Mouse (Mus musculus): ENCODE results near the gene Tcf15. TPM values are rescaled to one million over a fixed set of nuclear protein-coding genes. Genes with fewer than 3 reads are reported as not detected.

Gene Tcf15
- polyA plus RNA-seq, 1 experiment: 2.9 TPM

DNA sequence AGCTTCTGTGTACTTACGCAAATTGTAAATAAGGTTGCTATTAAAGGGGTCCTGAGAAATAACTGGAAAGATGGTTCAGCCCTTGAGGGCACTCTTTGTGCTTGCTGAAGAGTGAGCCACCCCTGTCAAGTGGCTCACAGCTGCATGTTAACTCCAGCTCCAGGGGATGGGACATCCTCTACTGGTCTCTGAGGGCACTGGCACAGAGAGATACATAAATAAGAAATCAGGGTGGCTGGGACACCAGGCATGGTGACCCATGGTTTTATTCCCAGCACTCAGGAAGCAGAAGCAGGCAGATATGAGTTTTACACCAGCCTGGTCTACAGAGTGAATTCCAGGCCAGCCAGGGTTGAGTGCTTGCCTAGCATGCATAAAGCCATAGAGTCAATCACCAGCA is 26.0 kb downstream of the Tcf15 start:
- Histone ChIP-seq H3K27ac (ENCODE audit: insufficient read depth, low read depth, low read length) (no peak overlapping the region), H3K36me3 (ENCODE audit: control insufficient read depth, insufficient read depth, low read length) (no peaks in the 10 kb centered on the region), H3K27me3 (replicated peaks; ENCODE audit: control insufficient read depth, insufficient read depth, low read length) (no peaks in the 10 kb centered on the region), H3K4me3 (ENCODE audit: insufficient read depth, low read depth, low read length) (no peak overlapping the region), H3K4me1 (ENCODE audit: control insufficient read depth, insufficient read depth, low read length) (no peaks in the 10 kb centered on the region)
- WGBS: 97% methylated on average over 1 of the region's 1 CpGs
- TF ChIP-seq CTCF (conservative IDR thresholded peaks at IDR 0.05; ENCODE audit: insufficient read depth, insufficient read length, low read depth, low read length): no peak
- no peak for TF ChIP-seq POLR2A (IDR thresholded peaks at IDR 0.05; ENCODE audit: low read depth, low read length)
- no peak for DNase-seq

DNA sequence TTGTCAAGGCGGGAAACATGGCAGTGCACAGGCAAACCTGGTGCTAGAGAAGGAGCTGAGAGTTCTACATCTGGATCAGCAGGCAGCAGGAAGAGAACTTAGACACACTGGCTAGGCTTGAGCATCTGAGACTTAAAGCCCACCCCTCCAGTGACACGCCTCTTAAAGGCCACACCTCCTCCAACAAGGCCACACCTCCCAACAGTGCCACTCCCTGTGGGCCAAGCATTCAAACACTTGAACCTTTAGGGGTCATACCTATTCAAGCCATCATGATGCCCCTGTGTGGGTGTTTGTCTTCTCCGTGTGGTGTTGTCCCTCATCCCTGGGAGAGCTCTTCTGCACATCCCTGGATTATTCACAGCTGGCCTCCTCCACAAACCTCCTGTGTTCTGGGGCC is 31.5 kb downstream of the Tcf15 start:
- no peaks in the 10 kb centered on the region for H3K36me3 ChIP-seq (ENCODE audit: control insufficient read depth, insufficient read depth, low read length)
- TF ChIP-seq POLR2A (IDR thresholded peaks at IDR 0.05; ENCODE audit: low read depth, low read length): no peak
- TF ChIP-seq CTCF (conservative IDR thresholded peaks at IDR 0.05; ENCODE audit: insufficient read depth, insufficient read length, low read depth, low read length): no peak
- no peak overlapping the region for H3K4me3 ChIP-seq (ENCODE audit: insufficient read depth, low read depth, low read length)

DNA sequence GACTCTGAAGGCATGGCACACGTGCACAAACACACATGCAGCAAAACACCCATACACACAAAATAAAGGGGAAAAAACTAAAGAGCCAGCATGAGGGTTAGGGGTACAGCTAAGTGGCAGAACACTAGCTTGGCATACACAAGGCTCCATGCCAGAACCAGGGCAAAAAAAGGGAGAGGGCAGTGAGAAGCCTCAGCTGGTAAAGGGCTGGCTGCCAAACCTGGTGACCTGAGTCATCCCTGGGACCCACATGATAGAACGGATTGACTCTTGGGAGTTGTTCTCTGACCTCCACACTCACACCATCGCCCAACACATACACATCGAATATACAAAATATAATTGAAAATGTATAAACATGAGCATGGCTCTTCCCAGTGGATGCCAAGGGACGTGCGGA is 33.3 kb downstream of the Tcf15 start:
- WGBS: 86% methylated on average over 6 of the region's 6 CpGs
- DNase-seq: no peak

More for the DNA sequence above, 31.5 kb downstream of the Tcf15 start:
- H3K27ac ChIP-seq (ENCODE audit: insufficient read depth, low read depth, low read length): no peak overlapping the region
- no peaks in the 10 kb centered on the region for H3K27me3 ChIP-seq (replicated peaks; ENCODE audit: control insufficient read depth, insufficient read depth, low read length)
- no peak for DNase-seq
- H3K4me1 ChIP-seq (ENCODE audit: control insufficient read depth, insufficient read depth, low read length): 0 out of 2 replicates have a peak, but pooled peaks cover 4% of the 10 kb centered on the region
- WGBS: 92% methylated on average over 3 of the region's 3 CpGs

DNA sequence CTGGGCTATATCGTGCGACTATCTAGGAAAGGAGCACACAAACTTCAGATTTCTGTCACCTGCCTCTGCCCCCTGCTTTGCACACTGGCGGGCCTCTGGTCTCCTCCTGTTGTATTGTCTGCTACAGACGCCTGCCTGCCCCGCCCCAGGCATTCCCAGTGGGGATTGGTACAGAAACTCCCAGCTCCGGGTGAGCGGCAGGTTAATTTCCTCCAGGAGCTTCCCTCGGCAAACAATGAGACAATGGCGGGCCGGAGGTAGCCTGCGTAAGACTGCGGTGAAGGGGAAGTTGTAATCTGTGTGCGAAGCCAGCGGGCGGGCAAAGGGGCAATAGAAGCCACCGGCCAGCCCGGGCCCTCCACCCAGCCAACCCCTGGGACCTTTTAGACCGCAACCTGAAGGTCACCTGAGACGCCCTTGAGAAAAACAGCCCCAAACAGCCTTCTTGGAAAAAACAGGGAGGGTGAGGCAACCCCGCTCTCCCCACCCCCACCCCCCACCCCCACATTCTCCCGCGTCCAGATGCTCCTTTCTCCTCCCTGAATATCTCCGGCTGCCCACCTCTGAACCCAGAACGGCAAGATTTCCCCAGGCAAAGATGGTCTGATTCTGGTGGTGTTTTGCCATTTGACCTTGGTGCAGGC is 33.9 kb downstream of the Tcf15 start:
- H3K36me3 ChIP-seq (ENCODE audit: control insufficient read depth, insufficient read depth, low read length): no peaks in the 10 kb centered on the region
- H3K27ac ChIP-seq (ENCODE audit: insufficient read depth, low read depth, low read length): no peak overlapping the region
- TF ChIP-seq POLR2A (IDR thresholded peaks at IDR 0.05; ENCODE audit: low read depth, low read length) (no peak), CTCF (conservative IDR thresholded peaks at IDR 0.05; ENCODE audit: insufficient read depth, insufficient read length, low read depth, low read length) (no peak)
- H3K4me1 ChIP-seq (ENCODE audit: control insufficient read depth, insufficient read depth, low read length): 0 out of 2 replicates have a peak, but pooled peaks cover 4% of the 10 kb centered on the region
- H3K27me3 ChIP-seq (replicated peaks; ENCODE audit: control insufficient read depth, insufficient read depth, low read length): no peaks in the 10 kb centered on the region
- H3K4me3 ChIP-seq (ENCODE audit: insufficient read depth, low read depth, low read length): no peak overlapping the region
- peak; percentile 82 for DNase-seq
- 24% methylated on average over 24 of the region's 24 CpGs for WGBS

More for the DNA sequence above, 33.3 kb downstream of the Tcf15 start:
- Histone ChIP-seq H3K27ac (ENCODE audit: insufficient read depth, low read depth, low read length) (no peak overlapping the region), H3K36me3 (ENCODE audit: control insufficient read depth, insufficient read depth, low read length) (no peaks in the 10 kb centered on the region), H3K27me3 (replicated peaks; ENCODE audit: control insufficient read depth, insufficient read depth, low read length) (no peaks in the 10 kb centered on the region), H3K4me3 (ENCODE audit: insufficient read depth, low read depth, low read length) (no peak overlapping the region), H3K4me1 (ENCODE audit: control insufficient read depth, insufficient read depth, low read length) (0 out of 2 replicates have a peak, but pooled peaks cover 4% of the 10 kb centered on the region)
- no peak for TF ChIP-seq CTCF (conservative IDR thresholded peaks at IDR 0.05; ENCODE audit: insufficient read depth, insufficient read length, low read depth, low read length)
- no peak for TF ChIP-seq POLR2A (IDR thresholded peaks at IDR 0.05; ENCODE audit: low read depth, low read length)

DNA sequence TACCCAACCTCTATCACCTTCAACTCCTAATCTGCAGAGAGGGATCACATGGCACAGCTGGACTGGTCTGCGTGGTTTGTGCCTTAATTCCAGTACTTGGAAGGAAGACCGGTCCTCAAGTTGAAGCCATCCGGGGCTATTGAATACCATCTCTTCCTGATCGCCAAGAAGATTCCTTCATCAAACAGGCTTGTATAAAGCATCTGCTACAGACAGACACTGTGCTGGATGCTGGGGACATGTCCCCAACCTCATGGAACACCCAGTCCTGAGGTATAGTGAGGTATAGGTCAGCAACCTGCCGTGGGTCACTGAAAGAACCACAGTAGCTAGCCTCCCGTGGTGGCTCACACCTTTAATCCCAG is 34.4 kb downstream of the Tcf15 start:
- WGBS: 90% methylated on average over 6 of the region's 6 CpGs

DNA sequence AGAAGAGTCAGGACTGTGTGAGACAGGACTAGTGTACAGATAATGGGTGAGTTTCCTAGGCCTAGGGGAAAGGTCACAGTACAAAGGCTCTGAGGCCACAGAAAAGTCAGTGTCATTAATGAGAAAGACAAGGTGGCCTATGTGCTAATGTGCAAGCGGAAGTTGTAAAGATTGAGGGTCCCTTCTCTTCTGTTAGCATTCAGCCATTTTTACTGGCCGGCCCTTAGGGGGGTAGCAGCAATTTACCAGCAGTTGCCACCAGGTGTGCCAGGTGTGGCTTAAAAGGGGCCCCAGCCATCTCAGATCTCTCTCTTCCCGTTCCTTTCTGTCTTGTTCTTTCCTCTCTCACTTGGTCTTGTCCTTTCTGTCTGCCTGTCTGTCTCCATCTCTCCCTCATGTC is 35.0 kb downstream of the Tcf15 start:
- WGBS: 90% methylated on average over 3 of the region's 3 CpGs

More for the DNA sequence above, 34.4 kb downstream of the Tcf15 start:
- H3K4me3 ChIP-seq (ENCODE audit: insufficient read depth, low read depth, low read length): no peak overlapping the region
- DNase-seq: no peak
- no peaks in the 10 kb centered on the region for H3K27me3 ChIP-seq (replicated peaks; ENCODE audit: control insufficient read depth, insufficient read depth, low read length)
- H3K4me1 ChIP-seq (ENCODE audit: control insufficient read depth, insufficient read depth, low read length): 0 out of 2 replicates have a peak, but pooled peaks cover 4% of the 10 kb centered on the region
- TF ChIP-seq POLR2A (IDR thresholded peaks at IDR 0.05; ENCODE audit: low read depth, low read length) (no peak), CTCF (conservative IDR thresholded peaks at IDR 0.05; ENCODE audit: insufficient read depth, insufficient read length, low read depth, low read length) (no peak)
- no peak overlapping the region for H3K27ac ChIP-seq (ENCODE audit: insufficient read depth, low read depth, low read length)
- H3K36me3 ChIP-seq (ENCODE audit: control insufficient read depth, insufficient read depth, low read length): no peaks in the 10 kb centered on the region

DNA sequence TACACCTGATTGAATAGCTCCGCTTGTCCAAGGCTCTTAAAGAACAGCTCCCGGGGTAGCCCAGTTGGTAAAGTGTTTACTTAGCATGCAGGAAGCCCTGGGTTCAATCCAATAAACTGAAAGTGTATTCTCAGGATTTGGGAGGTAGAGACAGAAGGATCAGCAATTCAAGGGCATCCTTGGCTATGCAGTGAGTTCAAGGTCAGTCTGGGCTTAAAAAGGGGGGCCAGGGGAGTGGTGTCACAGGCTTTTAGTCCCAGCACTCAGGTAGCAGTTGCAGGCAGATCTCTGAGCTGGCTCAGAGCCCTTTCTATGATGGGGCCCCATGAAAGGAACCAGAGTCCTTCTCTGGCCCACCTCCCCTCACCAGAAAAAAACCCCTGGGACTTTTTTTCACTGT is 35.9 kb downstream of the Tcf15 start:
- H3K27me3 ChIP-seq (replicated peaks; ENCODE audit: control insufficient read depth, insufficient read depth, low read length): no peaks in the 10 kb centered on the region
- 76% methylated on average over 2 of the region's 2 CpGs for WGBS

More for the DNA sequence above, 35.0 kb downstream of the Tcf15 start:
- Histone ChIP-seq H3K4me3 (ENCODE audit: insufficient read depth, low read depth, low read length) (no peak overlapping the region), H3K27me3 (replicated peaks; ENCODE audit: control insufficient read depth, insufficient read depth, low read length) (no peaks in the 10 kb centered on the region), H3K27ac (ENCODE audit: insufficient read depth, low read depth, low read length) (no peak overlapping the region), H3K36me3 (ENCODE audit: control insufficient read depth, insufficient read depth, low read length) (no peaks in the 10 kb centered on the region), H3K4me1 (ENCODE audit: control insufficient read depth, insufficient read depth, low read length) (0 out of 2 replicates have a peak, but pooled peaks cover 4% of the 10 kb centered on the region)
- no peak for DNase-seq
- TF ChIP-seq POLR2A (IDR thresholded peaks at IDR 0.05; ENCODE audit: low read depth, low read length) (no peak), CTCF (conservative IDR thresholded peaks at IDR 0.05; ENCODE audit: insufficient read depth, insufficient read length, low read depth, low read length) (no peak)

More for the DNA sequence above, 35.9 kb downstream of the Tcf15 start:
- no peak for DNase-seq
- Histone ChIP-seq H3K36me3 (ENCODE audit: control insufficient read depth, insufficient read depth, low read length) (no peaks in the 10 kb centered on the region), H3K27ac (ENCODE audit: insufficient read depth, low read depth, low read length) (no peak overlapping the region), H3K4me1 (ENCODE audit: control insufficient read depth, insufficient read depth, low read length) (0 out of 2 replicates have a peak, but pooled peaks cover 4% of the 10 kb centered on the region), H3K4me3 (ENCODE audit: insufficient read depth, low read depth, low read length) (no peak overlapping the region)
- TF ChIP-seq CTCF (conservative IDR thresholded peaks at IDR 0.05; ENCODE audit: insufficient read depth, insufficient read length, low read depth, low read length): no peak
- no peak for TF ChIP-seq POLR2A (IDR thresholded peaks at IDR 0.05; ENCODE audit: low read depth, low read length)
